Mouse (Mus musculus): ENCODE data around the gene Cd164l2. TPM values are rescaled to one million over a fixed set of nuclear protein-coding genes. Genes with fewer than 3 reads are reported as not detected.

Cd164l2 gene
- polyA plus RNA-seq, 1 experiment from 2014 or later, result 19.1 TPM

DNA sequence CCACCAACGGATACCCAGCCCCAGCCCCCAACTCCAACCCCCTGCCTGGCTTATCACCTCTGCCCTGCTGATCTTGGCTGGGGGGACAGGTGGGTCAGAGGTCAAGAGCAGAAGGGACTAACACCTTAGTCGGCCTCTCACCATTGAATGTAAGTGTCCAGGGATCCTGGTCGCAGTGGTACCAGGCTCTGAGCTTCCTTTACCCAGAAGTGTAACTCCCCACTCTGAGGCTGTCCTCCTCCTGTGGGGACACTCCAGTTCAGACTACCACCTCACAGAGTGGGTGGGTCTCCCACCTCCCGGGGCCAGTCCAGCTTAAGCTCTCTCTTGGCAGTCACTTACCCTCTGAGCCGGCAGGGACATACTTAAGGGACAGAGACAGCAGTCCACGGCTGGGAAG is 43.5 kb downstream of the Cd164l2 start:
- TF ChIP-seq CTCF (IDR thresholded peaks at IDR 0.05; ENCODE audit: low read depth), result no peak
- Histone ChIP-seq H3K4me1 (replicated peaks; ENCODE audit: insufficient read depth, low read length) (peaks cover 9% of the 10 kb centered on the region; the same call in 1 of the 2 replicates), H3K9ac (ENCODE audit: low read depth, low read length) (no peak overlapping the region), H3K27ac (no peak overlapping the region), H3K4me2 (ENCODE audit: low read length) (no peak overlapping the region), H3K27me3 (ENCODE audit: insufficient read depth, low read length) (0 out of 2 replicates have a peak, but pooled peaks cover 5% of the 10 kb centered on the region), H3K36me3 (ENCODE audit: insufficient read depth, low read length) (no peaks in the 10 kb centered on the region), H3K4me3 (replicated peaks; ENCODE audit: low read depth, low read length) (no peak overlapping the region), H3K9me3 (replicated peaks; ENCODE audit: low read length) (no peaks in the 10 kb centered on the region)
- 72% methylated on average over 6 of the region's 6 CpGs for WGBS
- DNase-seq (ENCODE audit: low spot score) (no peak), ATAC-seq (replicated peaks; ENCODE audit: low FRiP score, low read depth) (no peak)

DNA sequence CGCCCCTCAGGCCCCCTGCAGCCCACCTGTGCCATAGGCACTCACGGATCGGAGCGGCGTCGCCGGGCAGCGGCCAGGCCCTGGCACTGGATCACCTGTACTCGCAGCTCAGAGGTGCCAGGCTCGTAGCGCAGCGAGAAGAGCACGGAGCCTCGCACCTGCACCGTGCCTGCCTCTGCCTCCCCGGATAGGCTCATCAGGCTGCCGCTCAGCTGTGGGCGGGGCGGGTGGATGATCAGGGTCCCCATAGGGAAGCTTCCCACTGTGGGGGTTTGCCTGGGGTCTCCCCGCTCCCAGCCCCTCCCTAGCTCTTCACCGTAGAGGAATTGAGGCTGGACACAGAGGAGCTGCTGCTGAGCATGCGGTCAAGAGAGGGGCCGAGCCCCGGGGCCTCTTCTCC is 44.9 kb downstream of the Cd164l2 start:
- Histone ChIP-seq H3K4me3 (replicated peaks; ENCODE audit: low read depth, low read length) (no peak overlapping the region), H3K36me3 (ENCODE audit: insufficient read depth, low read length) (no peaks in the 10 kb centered on the region), H3K4me2 (ENCODE audit: low read length) (peak overlapping the region; percentile 30), H3K4me1 (replicated peaks; ENCODE audit: insufficient read depth, low read length) (no peaks in the 10 kb centered on the region; the same call in 1 of the 2 replicates), H3K9me3 (replicated peaks; ENCODE audit: low read length) (no peaks in the 10 kb centered on the region), H3K27ac (no peak overlapping the region), H3K9ac (ENCODE audit: low read depth, low read length) (0 out of 2 replicates have a peak overlapping the region, but pooled peaks have one; percentile 18), H3K27me3 (ENCODE audit: insufficient read depth, low read length) (0 out of 2 replicates have a peak, but pooled peaks cover 5% of the 10 kb centered on the region)
- DNase-seq (ENCODE audit: low spot score) (no peak), ATAC-seq (replicated peaks; ENCODE audit: low FRiP score, low read depth) (peak; percentile 40; the same call in 1 of the 2 replicates)
- 18% methylated on average over 24 of the region's 24 CpGs for WGBS
- TF ChIP-seq CTCF (IDR thresholded peaks at IDR 0.05; ENCODE audit: low read depth), result no peak

- no peak for TF ChIP-seq CTCF (IDR thresholded peaks at IDR 0.05; ENCODE audit: low read depth)
- 0 out of 2 replicates have a peak overlapping the region, but pooled peaks have one; percentile 18 for H3K9ac ChIP-seq (ENCODE audit: low read depth, low read length)
- H3K27me3 ChIP-seq (ENCODE audit: insufficient read depth, low read length), result 0 out of 2 replicates have a peak, but pooled peaks cover 5% of the 10 kb centered on the region
- no peaks in the 10 kb centered on the region for H3K9me3 ChIP-seq (replicated peaks; ENCODE audit: low read length)
- ATAC-seq (replicated peaks; ENCODE audit: low FRiP score, low read depth) (no peak; the same call in 1 of the 2 replicates), DNase-seq (ENCODE audit: low spot score) (no peak)
- WGBS, result 33% methylated on average over 12 of the region's 12 CpGs
- no peak overlapping the region for H3K4me3 ChIP-seq (replicated peaks; ENCODE audit: low read depth, low read length)
- H3K4me1 ChIP-seq (replicated peaks; ENCODE audit: insufficient read depth, low read length), result no peaks in the 10 kb centered on the region; the same call in 1 of the 2 replicates
- H3K4me2 ChIP-seq (ENCODE audit: low read length), result peak overlapping the region; percentile 30
- H3K27ac ChIP-seq, result no peak overlapping the region
- H3K36me3 ChIP-seq (ENCODE audit: insufficient read depth, low read length), result no peaks in the 10 kb centered on the region
Measured at GRCm38 (mm10) chr4:133257230-133257629, 45.3 kb downstream of the Cd164l2 start.

GRCm38 (mm10) chr4:133257798-133258408 is 46.0 kb downstream of the Cd164l2 start:
- ATAC-seq (replicated peaks; ENCODE audit: low FRiP score, low read depth), result peak; percentile 40; the same call in 1 of the 2 replicates
- Histone ChIP-seq H3K27ac (no peak overlapping the region), H3K27me3 (ENCODE audit: insufficient read depth, low read length) (0 out of 2 replicates have a peak, but pooled peaks cover 5% of the 10 kb centered on the region), H3K9me3 (replicated peaks; ENCODE audit: low read length) (no peaks in the 10 kb centered on the region), H3K9ac (ENCODE audit: low read depth, low read length) (no peak overlapping the region), H3K4me3 (replicated peaks; ENCODE audit: low read depth, low read length) (no peak overlapping the region), H3K4me1 (replicated peaks; ENCODE audit: insufficient read depth, low read length) (no peaks in the 10 kb centered on the region; the same call in 1 of the 2 replicates), H3K36me3 (ENCODE audit: insufficient read depth, low read length) (no peaks in the 10 kb centered on the region), H3K4me2 (ENCODE audit: low read length) (no peak overlapping the region)
- 78% methylated on average over 12 of the region's 12 CpGs for WGBS
- no peak for TF ChIP-seq CTCF (IDR thresholded peaks at IDR 0.05; ENCODE audit: low read depth)
- DNase-seq (ENCODE audit: low spot score), result no peak

- DNase-seq (ENCODE audit: low spot score), result no peak
- Histone ChIP-seq H3K9ac (ENCODE audit: low read depth, low read length) (no peak overlapping the region), H3K36me3 (ENCODE audit: insufficient read depth, low read length) (peaks cover 16% of the 10 kb centered on the region), H3K27ac (no peak overlapping the region), H3K4me1 (replicated peaks; ENCODE audit: insufficient read depth, low read length) (no peaks in the 10 kb centered on the region; the same call in 1 of the 2 replicates), H3K9me3 (replicated peaks; ENCODE audit: low read length) (no peaks in the 10 kb centered on the region), H3K27me3 (ENCODE audit: insufficient read depth, low read length) (no peaks in the 10 kb centered on the region), H3K4me2 (ENCODE audit: low read length) (no peak overlapping the region), H3K4me3 (replicated peaks; ENCODE audit: low read depth, low read length) (no peak overlapping the region)
- WGBS, result 50% methylated on average over 10 of the region's 10 CpGs
- no peak for TF ChIP-seq CTCF (IDR thresholded peaks at IDR 0.05; ENCODE audit: low read depth)
- ATAC-seq (replicated peaks; ENCODE audit: low FRiP score, low read depth), result no peak
Measured at GRCm38 (mm10) chr4:133261641-133262374, 49.9 kb downstream of the Cd164l2 start.

GRCm38 (mm10) chr4:133262375-133262765 is 50.4 kb downstream of the Cd164l2 start:
- no peak overlapping the region for H3K27ac ChIP-seq
- no peak overlapping the region for H3K9ac ChIP-seq (ENCODE audit: low read depth, low read length)
- H3K4me1 ChIP-seq (replicated peaks; ENCODE audit: insufficient read depth, low read length), result no peaks in the 10 kb centered on the region
- WGBS, result 71% methylated on average over 7 of the region's 7 CpGs
- no peak for ATAC-seq (replicated peaks; ENCODE audit: low FRiP score, low read depth)
- peaks cover 20% of the 10 kb centered on the region for H3K36me3 ChIP-seq (ENCODE audit: insufficient read depth, low read length)
- H3K27me3 ChIP-seq (ENCODE audit: insufficient read depth, low read length), result no peaks in the 10 kb centered on the region
- no peak for TF ChIP-seq CTCF (IDR thresholded peaks at IDR 0.05; ENCODE audit: low read depth)
- no peak overlapping the region for H3K4me3 ChIP-seq (replicated peaks; ENCODE audit: low read depth, low read length)
- no peaks in the 10 kb centered on the region for H3K9me3 ChIP-seq (replicated peaks; ENCODE audit: low read length)
- no peak overlapping the region; the same call in 1 of the 2 replicates for H3K4me2 ChIP-seq (ENCODE audit: low read length)
- no peak for DNase-seq (ENCODE audit: low spot score)
